Mouse (Mus musculus) R1 (cell line): Measurements from ENCODE around the gene Pak1.
A peak's percentile ranks its signal among the peaks of the same experiment; 100 is the strongest.

Experiments used
- DNase-seq: peaks from one replicate; pipeline ENCODE4 v3.0.0-alpha.2; 2018; ENCODE audit warnings: low read depth, low spot score

Gene Pak1

GRCm38 (mm10) chr7:97777191-97777590 is 11.2 kb upstream of the Pak1 start:
- DNase-seq = no peak

GRCm38 (mm10) chr7:97780222-97780621 is 8.1 kb upstream of the Pak1 start:
- DNase-seq = no peak

- DNase-seq = peak; percentile 31
Observed at GRCm38 (mm10) chr7:97780815-97781214, 7.5 kb upstream of the Pak1 start.

GRCm38 (mm10) chr7:97781496-97781895 is 6.8 kb upstream of the Pak1 start:
- DNase-seq = no peak

- DNase-seq = peak; percentile 62
Observed at GRCm38 (mm10) chr7:97783523-97783922, 4.8 kb upstream of the Pak1 start.

GRCm38 (mm10) chr7:97788669-97789483 is 535 bp downstream of the Pak1 start:
- peak; percentile 55 for DNase-seq

GRCm38 (mm10) chr7:97790272-97790671 is 1.9 kb downstream of the Pak1 start:
- no peak for DNase-seq

GRCm38 (mm10) chr7:97792324-97792723 is 4.0 kb downstream of the Pak1 start:
- DNase-seq = no peak

- DNase-seq = peak; percentile 72
Observed at GRCm38 (mm10) chr7:97803116-97803515, 14.8 kb downstream of the Pak1 start.

GRCm38 (mm10) chr7:97804245-97805066 is 16.1 kb downstream of the Pak1 start:
- DNase-seq = peak; percentile 90

GRCm38 (mm10) chr7:97805067-97805365 is 16.7 kb downstream of the Pak1 start:
- no peak for DNase-seq

GRCm38 (mm10) chr7:97809307-97809706 is 21.0 kb downstream of the Pak1 start:
- DNase-seq = no peak

GRCm38 (mm10) chr7:97821875-97822274 is 33.5 kb downstream of the Pak1 start:
- DNase-seq = no peak

GRCm38 (mm10) chr7:97829091-97829490 is 40.8 kb downstream of the Pak1 start:
- DNase-seq = no peak

- DNase-seq = peak; percentile 77
Observed at GRCm38 (mm10) chr7:97830739-97831138, 42.4 kb downstream of the Pak1 start.

GRCm38 (mm10) chr7:97832987-97833386 is 44.6 kb downstream of the Pak1 start:
- DNase-seq = no peak

GRCm38 (mm10) chr7:97838574-97838973 is 50.2 kb downstream of the Pak1 start:
- DNase-seq = no peak

GRCm38 (mm10) chr7:97841311-97841710 is 53.0 kb downstream of the Pak1 start:
- no peak for DNase-seq

GRCm38 (mm10) chr7:97842332-97842731 is 54.0 kb downstream of the Pak1 start:
- no peak for DNase-seq

- peak; percentile 93 for DNase-seq
Observed at GRCm38 (mm10) chr7:97842806-97843570, 54.6 kb downstream of the Pak1 start.

GRCm38 (mm10) chr7:97844419-97844818 is 56.1 kb downstream of the Pak1 start:
- DNase-seq = no peak

GRCm38 (mm10) chr7:97845546-97845945 is 57.2 kb downstream of the Pak1 start:
- DNase-seq = no peak
